Mouse (Mus musculus) thymus, postnatal 0 days (tissue): ENCODE results near the gene Uba52. TPM values are rescaled to one million over a fixed set of nuclear protein-coding genes. Genes with fewer than 3 reads are reported as not detected.

Source experiments
- DNase-seq: peaks from one replicate; pipeline ENCODE4 v3.0.0-alpha.2; 2015; ENCODE audit warnings: low spot score
- polyA plus RNA-seq: library from polyadenylated mRNA; unstranded; fragments of >200 nt; fragmentation: Nextera tagmentation; extraction: Ambion mirVana; gene quantifications from 2 replicates; pipeline ENCODE4 v1.2.1, GENCODE M21; 2015

Gene Uba52
- polyA plus RNA-seq, 1 experiment from 2014 or later, result 1,327 TPM

DNA sequence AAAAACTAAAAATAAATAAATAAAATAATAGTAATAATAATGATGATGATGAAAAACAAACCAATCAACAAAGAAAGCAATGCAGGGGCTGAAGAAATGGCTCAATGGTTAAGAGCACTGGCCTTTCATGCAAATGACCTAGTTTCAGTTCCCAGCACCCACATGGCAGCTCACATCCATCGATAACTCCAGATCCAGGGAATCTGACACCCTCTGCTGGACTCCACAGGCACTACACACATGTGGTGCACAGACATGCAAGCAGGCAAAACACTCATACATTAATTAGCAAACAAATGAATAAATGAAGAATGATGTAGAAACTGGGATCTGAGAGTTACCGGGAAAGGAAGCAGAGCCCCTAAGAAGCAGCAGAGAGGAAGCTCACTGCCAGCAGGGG is 51.0 kb downstream of the Uba52 start:
- no peak for DNase-seq

- no peak for DNase-seq
Measured at GRCm38 (mm10) chr8:70458462-70458861, 52.1 kb downstream of the Uba52 start.

Other genes starting within 250 kb of the Uba52 start
- gene Homer3, start 228.0 kb downstream of the Uba52 start, polyA plus RNA-seq, result 25.7 and 26.9 TPM in 2 replicates
- 53.6 and 58.1 TPM in 2 replicates for gene Ddx49, start 208.3 kb downstream of the Uba52 start, polyA plus RNA-seq
- 314 and 316 TPM in 2 replicates for gene Cope, start 208.3 kb downstream of the Uba52 start, polyA plus RNA-seq
- gene Cers1, start 195.0 kb downstream of the Uba52 start, polyA plus RNA-seq, result 0.19 and 0.40 TPM in 2 replicates
- 0.13 TPM in 1 of 2 replicates, not detected in the other for gene Gdf1, start 181.0 kb downstream of the Uba52 start, polyA plus RNA-seq
- gene Upf1, start 157.5 kb downstream of the Uba52 start, polyA plus RNA-seq, result 16.4 and 22.6 TPM in 2 replicates
- gene Comp, start 137.2 kb downstream of the Uba52 start, polyA plus RNA-seq, result 1.6 and 2.2 TPM in 2 replicates
- gene Crtc1, start 71.2 kb downstream of the Uba52 start, polyA plus RNA-seq, result 7.4 and 8.0 TPM in 2 replicates
- 8.0 and 8.4 TPM in 2 replicates for gene Klhl26, start 33.8 kb downstream of the Uba52 start, polyA plus RNA-seq
- gene Tmem59l, start 23.4 kb downstream of the Uba52 start, polyA plus RNA-seq, result 0.09 and 0.10 TPM in 2 replicates
- 0.10 and 0.27 TPM in 2 replicates for gene Crlf1, start 17.6 kb downstream of the Uba52 start, polyA plus RNA-seq
- 170 and 181 TPM in 2 replicates for gene Rex1bd, start 4.0 kb downstream of the Uba52 start, polyA plus RNA-seq
- 309 and 319 TPM in 2 replicates for gene Fkbp8, start 16.9 kb upstream of the Uba52 start, polyA plus RNA-seq
- 66.8 and 68.6 TPM in 2 replicates for gene Kxd1, start 17.2 kb upstream of the Uba52 start, polyA plus RNA-seq
- 13.5 and 14.2 TPM in 2 replicates for gene Ell, start 28.7 kb upstream of the Uba52 start, polyA plus RNA-seq
- gene Isyna1, start 83.6 kb upstream of the Uba52 start, polyA plus RNA-seq, result 78.9 and 88.4 TPM in 2 replicates
- gene Ssbp4, start 98.1 kb upstream of the Uba52 start, polyA plus RNA-seq, result 135 and 142 TPM in 2 replicates
- 4.7 and 5.8 TPM in 2 replicates for gene Lrrc25, start 105.4 kb upstream of the Uba52 start, polyA plus RNA-seq
- 1.2 and 1.4 TPM in 2 replicates for gene Gdf15, start 121.7 kb upstream of the Uba52 start, polyA plus RNA-seq
- 33.2 and 43.0 TPM in 2 replicates for gene Pgpep1, start 149.6 kb upstream of the Uba52 start, polyA plus RNA-seq
- gene Lsm4, start 162.4 kb upstream of the Uba52 start, polyA plus RNA-seq, result 333 and 377 TPM in 2 replicates
- gene Jund, start 188.1 kb upstream of the Uba52 start, polyA plus RNA-seq, result 85.7 and 111 TPM in 2 replicates
- gene Iqcn, start 192.7 kb upstream of the Uba52 start, polyA plus RNA-seq, result 0.04 and 0.06 TPM in 2 replicates
- 0.29 and 0.32 TPM in 2 replicates for gene Gm3336, start 207.7 kb upstream of the Uba52 start, polyA plus RNA-seq
- gene Pde4c, start 212.9 kb upstream of the Uba52 start, polyA plus RNA-seq, result 0.28 and 0.35 TPM in 2 replicates
- 7.0 and 8.0 TPM in 2 replicates for gene Rab3a, start 243.9 kb upstream of the Uba52 start, polyA plus RNA-seq